Mouse (Mus musculus) intestine, postnatal 0 days (tissue): ENCODE results near the gene Casc1. TPM values are rescaled to one million over a fixed set of nuclear protein-coding genes. Genes with fewer than 3 reads are reported as not detected.

Experiments used
- ATAC-seq: fragments of 200-750 bp; cut with Nextera tagmentation; 2 replicates; pipeline ENCODE4 v1.8.0; 2017; ENCODE audit warnings: mild to moderate bottlenecking, moderate TSS enrichment, moderate library complexity
- H3K27ac ChIP-seq: fragments of 300-500 bp; sonication (generic); 2 replicates; pipeline ENCODE4 v1.5.1; 2014; ENCODE audit warnings: mild to moderate bottlenecking, low read depth, low read length, moderate library complexity
- H3K27me3 ChIP-seq: fragments of 300-500 bp; sonication (generic); replicated peaks from 2 replicates; pipeline ENCODE4 v1.6.1; 2014; ENCODE audit warnings: low read length, mixed read lengths; ENCODE audit not compliant: control insufficient read depth, insufficient read depth
- H3K36me3 ChIP-seq: fragments of 300-500 bp; sonication (generic); 2 replicates; pipeline ENCODE4 v1.6.1; 2014; ENCODE audit warnings: mild to moderate bottlenecking, moderate library complexity; ENCODE audit not compliant: control insufficient read depth, insufficient read depth
- H3K4me1 ChIP-seq: fragments of 300-500 bp; sonication (generic); replicated peaks from 2 replicates; pipeline ENCODE4 v1.6.1; 2014; ENCODE audit warnings: antibody characterized with exemption, low read length, mixed read lengths; ENCODE audit not compliant: control insufficient read depth, insufficient read depth
- H3K4me2 ChIP-seq: fragments of 300-500 bp; sonication (generic); replicated peaks from 2 replicates; pipeline ENCODE4 v1.6.1; 2014; ENCODE audit warnings: low read depth, mild to moderate bottlenecking, moderate library complexity
- H3K4me3 ChIP-seq: fragments of 300-500 bp; sonication (generic); 2 replicates; pipeline ENCODE4 v1.5.1; 2014; ENCODE audit warnings: low read depth, low read length
- H3K9ac ChIP-seq: fragments of 300-500 bp; sonication (generic); 2 replicates; pipeline ENCODE4 v1.6.1; 2014; ENCODE audit warnings: mild to moderate bottlenecking, low read depth, low read length
- H3K9me3 ChIP-seq: fragments of 300-500 bp; sonication (generic); 2 replicates; pipeline ENCODE4 v1.6.1; 2016; ENCODE audit warnings: mixed run types; ENCODE audit not compliant: control insufficient read depth
- CTCF ChIP-seq: sonication (generic); IDR thresholded peaks from 2 replicates; pipeline ENCODE4 v1.5.1; 2016; ENCODE audit warnings: low read depth, mild to moderate bottlenecking, control low read depth, antibody characterized with exemption, moderate library complexity
- WGBS: fragments of 180-500 bp; shearing (Covaris S2); extraction: QIAGEN DNeasy Blood & Tissue Kit; methylation state at CpG from one replicate; pipeline ENCODE4 v1.1.7; 2014; 5-methylcytosine and 5-hydroxymethylcytosine counted together
- polyA plus RNA-seq: library from polyadenylated mRNA; unstranded; fragments of >200 nt; fragmentation: Nextera tagmentation; extraction: Ambion mirVana; gene quantifications from 2 replicates; pipeline ENCODE4 v1.2.1, GENCODE M21; 2015

The Casc1 gene
- polyA plus RNA-seq = 0.08 TPM in 2 replicates

DNA sequence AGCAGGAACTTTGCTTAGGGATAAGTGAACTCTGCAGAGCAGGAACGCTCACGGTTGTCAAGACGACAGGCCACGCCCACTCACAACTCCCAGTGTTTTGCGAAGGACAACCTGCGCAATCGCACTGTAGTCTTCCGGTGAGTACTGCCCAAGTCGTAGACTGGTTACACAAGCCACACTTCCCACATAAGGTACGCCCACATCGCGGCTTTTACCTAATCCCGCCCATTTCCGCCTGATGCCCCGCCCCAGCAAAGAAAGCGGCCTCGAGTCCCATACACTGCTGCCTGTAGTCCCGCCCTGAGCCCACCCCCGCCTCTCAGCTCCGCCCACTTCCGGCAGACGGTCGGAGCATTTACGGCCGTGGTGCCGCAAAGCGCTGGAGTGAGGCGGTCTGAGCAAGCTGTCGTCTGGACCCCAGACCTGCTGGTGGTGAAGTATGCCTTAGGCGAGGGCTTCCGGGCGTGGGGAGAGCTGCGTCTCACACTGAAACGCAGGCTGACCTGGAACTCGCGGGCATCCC is at the start of gene Casc1, which contains the start of gene Etfrf1:
Gene Casc1 (minus strand): TSS at position 190 of the 523 bp plus-strand sequence.
Gene Etfrf1 (plus strand): TSS at position 319 of the 523 bp plus-strand sequence.
- peak within 1 kb of the TSS; percentile 87 for H3K9ac ChIP-seq
- no peaks in the 10 kb centered on the region for H3K9me3 ChIP-seq
- H3K4me1 ChIP-seq = no peaks in the 10 kb centered on the region
- H3K27me3 ChIP-seq = no peaks in the 10 kb centered on the region
- no peak for TF ChIP-seq CTCF
- WGBS = under 1% methylated on average over 36 of the region's 36 CpGs
- ATAC-seq = peak; percentile 99
- H3K27ac ChIP-seq = peak within 1 kb of the TSS; percentile 98
- peak within 1 kb of the TSS; percentile 74 for H3K4me3 ChIP-seq
- H3K4me2 ChIP-seq = peak within 1 kb of the TSS; percentile 74
- no peaks in the 10 kb centered on the region for H3K36me3 ChIP-seq

DNA sequence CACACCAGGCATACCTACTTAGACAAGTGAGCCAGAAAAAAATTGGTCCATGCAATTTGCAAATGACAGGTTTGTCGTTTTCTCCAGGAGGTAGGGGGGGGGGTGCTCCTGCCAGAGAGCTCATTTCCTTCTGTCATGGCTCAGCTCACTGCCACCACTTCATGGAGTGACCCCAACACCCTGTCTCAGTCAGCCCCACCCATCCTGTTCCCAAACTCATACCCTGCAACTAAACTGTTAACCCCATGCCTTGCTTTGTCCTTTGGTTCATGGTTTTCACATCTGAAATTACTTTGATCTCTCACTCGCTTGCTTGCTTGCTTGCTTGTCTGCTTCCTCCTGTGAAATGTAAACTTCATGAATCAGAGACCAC is 45.9 kb upstream of the Casc1 start:
- Histone ChIP-seq H3K9me3 (no peaks in the 10 kb centered on the region), H3K4me1 (peaks cover 4% of the 10 kb centered on the region; the same call in 1 of the 2 replicates), H3K36me3 (no peaks in the 10 kb centered on the region), H3K4me3 (no peak overlapping the region), H3K4me2 (no peak overlapping the region), H3K27ac (no peak overlapping the region), H3K27me3 (no peaks in the 10 kb centered on the region), H3K9ac (no peak overlapping the region)
- no peak for TF ChIP-seq CTCF
- no peak for ATAC-seq
- WGBS = 33% methylated on average over 2 of the region's 2 CpGs

DNA sequence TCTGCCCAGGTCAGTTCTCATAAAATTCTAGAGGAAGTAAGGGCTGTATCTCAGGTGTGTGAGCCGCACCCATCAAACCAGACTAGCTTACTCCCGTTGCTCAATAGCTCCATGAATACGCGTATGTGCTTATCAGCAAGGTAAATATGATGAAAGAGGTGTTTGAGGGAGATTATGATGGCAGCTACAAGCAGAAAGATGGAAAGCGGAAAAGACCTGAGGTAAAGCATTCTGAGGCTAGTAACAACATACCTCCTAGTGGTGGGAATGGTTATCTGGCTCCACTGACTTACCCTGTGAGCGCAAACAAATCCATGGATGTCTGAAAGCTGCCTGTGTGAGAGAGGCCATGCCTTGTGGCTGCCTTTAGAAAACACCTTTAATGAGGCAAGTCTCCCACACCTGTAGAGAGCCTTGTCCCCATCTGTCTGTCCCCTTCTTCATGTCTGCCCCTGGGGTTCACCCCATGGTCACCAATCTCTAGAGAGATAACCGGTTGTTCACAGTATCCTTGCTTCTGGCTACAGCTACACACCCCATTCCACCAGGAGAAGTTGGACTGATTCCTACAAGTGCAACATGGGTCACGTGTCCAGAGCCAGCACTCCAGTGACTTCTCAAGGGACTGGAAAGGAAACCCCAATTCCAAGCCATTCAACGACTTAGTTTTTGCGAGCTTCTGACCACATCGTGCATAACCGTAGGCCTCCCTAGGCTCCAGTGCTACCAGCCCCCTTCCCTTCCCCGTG is 45.3 kb upstream of the Casc1 start:
- WGBS = 37% methylated on average over 13 of the region's 13 CpGs
- Histone ChIP-seq H3K4me3 (no peak overlapping the region), H3K9me3 (no peaks in the 10 kb centered on the region), H3K27ac (no peak overlapping the region), H3K36me3 (no peaks in the 10 kb centered on the region), H3K27me3 (no peaks in the 10 kb centered on the region), H3K4me2 (no peak overlapping the region), H3K9ac (no peak overlapping the region), H3K4me1 (peaks cover 4% of the 10 kb centered on the region; the same call in 1 of the 2 replicates)
- ATAC-seq = peak; percentile 95
- TF ChIP-seq CTCF = peak; percentile 72

DNA sequence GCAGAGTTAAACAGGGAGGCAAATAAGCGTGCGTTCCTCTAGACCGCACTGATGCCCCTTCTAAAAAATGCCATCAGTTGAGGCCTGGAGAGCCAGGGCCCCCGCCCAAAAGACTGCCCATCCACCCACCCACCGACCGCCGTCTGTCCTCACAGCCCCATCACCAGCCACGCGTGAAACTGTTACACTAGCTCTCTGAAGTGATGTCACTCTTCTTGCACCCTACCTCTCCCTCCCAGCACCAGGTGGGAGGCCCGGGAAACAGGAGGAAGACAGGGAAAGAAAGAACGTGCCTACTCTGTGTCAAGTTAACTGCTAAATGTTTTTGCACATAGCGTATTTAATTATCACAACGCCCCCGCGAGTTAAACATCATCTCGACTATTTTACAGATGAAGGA is 40.0 kb upstream of the Casc1 start:
- H3K36me3 ChIP-seq = no peaks in the 10 kb centered on the region
- no peak for TF ChIP-seq CTCF
- no peak; the same call in 1 of the 2 replicates for ATAC-seq
- peaks cover 9% of the 10 kb centered on the region for H3K4me1 ChIP-seq
- H3K27me3 ChIP-seq = no peaks in the 10 kb centered on the region
- 8% methylated on average over 16 of the region's 16 CpGs for WGBS
- no peaks in the 10 kb centered on the region for H3K9me3 ChIP-seq
- peak overlapping the region; percentile 82 for H3K4me3 ChIP-seq
- peak overlapping the region; percentile 95 for H3K9ac ChIP-seq
- peak overlapping the region; percentile 80 for H3K4me2 ChIP-seq
- 0 out of 2 replicates have a peak overlapping the region, but pooled peaks have one; percentile 93 for H3K27ac ChIP-seq

DNA sequence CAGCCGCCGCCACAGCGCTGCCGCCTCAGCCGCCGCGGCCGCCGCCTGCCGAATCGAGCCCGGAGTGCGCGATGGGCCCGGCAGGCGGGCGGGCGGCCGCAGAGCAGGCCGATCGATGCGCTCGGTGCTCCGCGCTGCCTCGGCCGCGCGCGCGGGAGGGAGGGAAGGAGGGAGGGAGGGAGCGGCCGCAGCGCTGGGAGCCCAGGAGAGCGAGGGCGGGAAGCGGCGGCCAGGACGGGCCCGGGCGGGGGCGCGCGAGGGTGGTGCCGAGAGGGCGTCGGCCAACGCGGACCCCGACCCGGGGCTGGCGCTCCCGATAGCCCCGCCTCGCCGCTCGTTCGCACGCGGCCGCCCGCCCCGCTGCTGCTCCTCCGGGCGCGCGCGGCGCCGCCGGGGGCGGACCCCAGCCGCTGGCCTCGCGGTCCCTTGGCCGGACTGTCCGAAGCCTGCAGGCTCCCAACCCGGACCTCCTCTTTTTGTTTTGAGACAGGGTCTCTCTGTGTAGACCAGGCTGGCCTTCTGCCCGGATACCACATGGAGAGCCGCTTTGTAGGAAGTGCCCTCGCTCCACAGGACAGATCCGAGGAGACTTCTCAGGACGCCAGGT is 39.5 kb upstream of the Casc1 start, which contains the start of gene Kras:
Gene Kras (minus strand): TSS at position 55 of the 607 bp plus-strand sequence.
- Histone ChIP-seq H3K4me2 (peak within 1 kb of the TSS; percentile 80), H3K27ac (peak within 1 kb of the TSS; percentile 93), H3K4me3 (peak within 1 kb of the TSS; percentile 82), H3K27me3 (no peaks in the 10 kb centered on the region), H3K4me1 (peaks cover 9% of the 10 kb centered on the region), H3K9ac (peak within 1 kb of the TSS; percentile 95), H3K9me3 (no peaks in the 10 kb centered on the region), H3K36me3 (no peaks in the 10 kb centered on the region)
- peak; percentile 92 for ATAC-seq
- WGBS = under 1% methylated on average over 65 of the region's 83 CpGs
- no peak for TF ChIP-seq CTCF
